Mouse (Mus musculus): ENCODE measurements at regions not wholly inside any gene's neighbourhood (a gene's known extent, or its start where the extent isn't known, plus 50 kb on each side); places are given as distances from the start of the nearest gene placed in this dataset.

- no peaks in the 10 kb centered on the region for H3K9me3 ChIP-seq (replicated peaks)
- no peaks in the 10 kb centered on the region for H3K36me3 ChIP-seq (replicated peaks)
- H3K4me3 ChIP-seq (ENCODE audit: low read depth, low read length) = no peak overlapping the region
- no peak for DNase-seq (ENCODE audit: low spot score)
- H3K4me1 ChIP-seq (ENCODE audit: insufficient read depth, low read depth, low read length) = peaks cover 3% of the 10 kb centered on the region; the same call in 1 of the 2 replicates
- ATAC-seq (ENCODE audit: extremely low read depth, insufficient number of reproducible peaks, low FRiP score, poor library complexity, severe bottlenecking) = no peak
- H3K27me3 ChIP-seq (ENCODE audit: insufficient read depth, low read length) = peaks cover 11% of the 10 kb centered on the region; the same call in 1 of the 2 replicates
- no peak for TF ChIP-seq GATA1 (IDR thresholded peaks at IDR 0.05; ENCODE audit: borderline replicate concordance, low read length)
- no peak for TF ChIP-seq GATA2 (IDR thresholded peaks at IDR 0.05; ENCODE audit: borderline replicate concordance, low read depth, low read length)
- TF ChIP-seq TAL1 (conservative IDR thresholded peaks at IDR 0.05; ENCODE audit: low read depth, low read length) = no peak
- TF ChIP-seq POLR2AphosphoS5 (IDR thresholded peaks at IDR 0.05; ENCODE audit: insufficient replicate concordance, low read depth, low read length) = no peak
- no peak for TF ChIP-seq CTCF (IDR thresholded peaks at IDR 0.05; ENCODE audit: low read depth, low read length)
Measured at GRCm38 (mm10) chr4:137200426-137200825, 76.9 kb upstream of the Wnt4 start.

GRCm38 (mm10) chr4:137196491-137196974, 80.8 kb upstream of the Wnt4 start:
- Histone ChIP-seq H3K9me3 (replicated peaks) (no peaks in the 10 kb centered on the region), H3K36me3 (replicated peaks) (no peaks in the 10 kb centered on the region), H3K4me3 (ENCODE audit: low read depth, low read length) (no peak overlapping the region), H3K27me3 (ENCODE audit: insufficient read depth, low read length) (peaks cover 10% of the 10 kb centered on the region; the same call in 1 of the 2 replicates), H3K4me1 (ENCODE audit: insufficient read depth, low read depth, low read length) (no peaks in the 10 kb centered on the region)
- TF ChIP-seq POLR2AphosphoS5 (IDR thresholded peaks at IDR 0.05; ENCODE audit: insufficient replicate concordance, low read depth, low read length) = no peak
- no peak for TF ChIP-seq GATA2 (IDR thresholded peaks at IDR 0.05; ENCODE audit: borderline replicate concordance, low read depth, low read length)
- no peak for TF ChIP-seq GATA1 (IDR thresholded peaks at IDR 0.05; ENCODE audit: borderline replicate concordance, low read length)
- no peak for TF ChIP-seq TAL1 (conservative IDR thresholded peaks at IDR 0.05; ENCODE audit: low read depth, low read length)
- TF ChIP-seq CTCF (IDR thresholded peaks at IDR 0.05; ENCODE audit: low read depth, low read length) = no peak
- no peak for ATAC-seq (ENCODE audit: extremely low read depth, insufficient number of reproducible peaks, low FRiP score, poor library complexity, severe bottlenecking)
- DNase-seq (ENCODE audit: low spot score) = no peak

GRCm38 (mm10) chr4:137194106-137194505, 83.2 kb upstream of the Wnt4 start:
- ATAC-seq (ENCODE audit: extremely low read depth, insufficient number of reproducible peaks, low FRiP score, poor library complexity, severe bottlenecking) (no peak), DNase-seq (ENCODE audit: low spot score) (no peak)
- TF ChIP-seq CTCF (IDR thresholded peaks at IDR 0.05; ENCODE audit: low read depth, low read length) (no peak), GATA2 (IDR thresholded peaks at IDR 0.05; ENCODE audit: borderline replicate concordance, low read depth, low read length) (no peak), TAL1 (conservative IDR thresholded peaks at IDR 0.05; ENCODE audit: low read depth, low read length) (no peak), POLR2AphosphoS5 (IDR thresholded peaks at IDR 0.05; ENCODE audit: insufficient replicate concordance, low read depth, low read length) (no peak), GATA1 (IDR thresholded peaks at IDR 0.05; ENCODE audit: borderline replicate concordance, low read length) (no peak)
- Histone ChIP-seq H3K36me3 (replicated peaks) (no peaks in the 10 kb centered on the region), H3K4me1 (ENCODE audit: insufficient read depth, low read depth, low read length) (no peaks in the 10 kb centered on the region), H3K9me3 (replicated peaks) (no peaks in the 10 kb centered on the region), H3K4me3 (ENCODE audit: low read depth, low read length) (no peak overlapping the region), H3K27me3 (ENCODE audit: insufficient read depth, low read length) (peaks cover 5% of the 10 kb centered on the region; the same call in 1 of the 2 replicates)

GRCm38 (mm10) chr4:137190625-137191024, 86.7 kb upstream of the Wnt4 start:
- H3K4me3 ChIP-seq (ENCODE audit: low read depth, low read length) = no peak overlapping the region
- H3K9me3 ChIP-seq (replicated peaks) = no peaks in the 10 kb centered on the region
- ATAC-seq (ENCODE audit: extremely low read depth, insufficient number of reproducible peaks, low FRiP score, poor library complexity, severe bottlenecking) (no peak), DNase-seq (ENCODE audit: low spot score) (no peak)
- peaks cover 5% of the 10 kb centered on the region; the same call in 1 of the 2 replicates for H3K27me3 ChIP-seq (ENCODE audit: insufficient read depth, low read length)
- H3K36me3 ChIP-seq (replicated peaks) = no peaks in the 10 kb centered on the region
- no peaks in the 10 kb centered on the region for H3K4me1 ChIP-seq (ENCODE audit: insufficient read depth, low read depth, low read length)
- TF ChIP-seq CTCF (IDR thresholded peaks at IDR 0.05; ENCODE audit: low read depth, low read length) (no peak), POLR2AphosphoS5 (IDR thresholded peaks at IDR 0.05; ENCODE audit: insufficient replicate concordance, low read depth, low read length) (no peak), TAL1 (conservative IDR thresholded peaks at IDR 0.05; ENCODE audit: low read depth, low read length) (no peak), GATA2 (IDR thresholded peaks at IDR 0.05; ENCODE audit: borderline replicate concordance, low read depth, low read length) (no peak), GATA1 (IDR thresholded peaks at IDR 0.05; ENCODE audit: borderline replicate concordance, low read length) (no peak)

GRCm38 (mm10) chr4:137189801-137190200, 87.5 kb upstream of the Wnt4 start:
- H3K4me1 ChIP-seq (ENCODE audit: insufficient read depth, low read depth, low read length) = no peaks in the 10 kb centered on the region
- no peaks in the 10 kb centered on the region for H3K36me3 ChIP-seq (replicated peaks)
- no peak for ATAC-seq (ENCODE audit: extremely low read depth, insufficient number of reproducible peaks, low FRiP score, poor library complexity, severe bottlenecking)
- no peaks in the 10 kb centered on the region for H3K9me3 ChIP-seq (replicated peaks)
- no peak overlapping the region for H3K4me3 ChIP-seq (ENCODE audit: low read depth, low read length)
- TF ChIP-seq CTCF (IDR thresholded peaks at IDR 0.05; ENCODE audit: low read depth, low read length) = no peak
- TF ChIP-seq GATA2 (IDR thresholded peaks at IDR 0.05; ENCODE audit: borderline replicate concordance, low read depth, low read length) = no peak
- no peak for TF ChIP-seq GATA1 (IDR thresholded peaks at IDR 0.05; ENCODE audit: borderline replicate concordance, low read length)
- no peak for TF ChIP-seq POLR2AphosphoS5 (IDR thresholded peaks at IDR 0.05; ENCODE audit: insufficient replicate concordance, low read depth, low read length)
- H3K27me3 ChIP-seq (ENCODE audit: insufficient read depth, low read length) = peaks cover 5% of the 10 kb centered on the region; the same call in 1 of the 2 replicates
- no peak for DNase-seq (ENCODE audit: low spot score)

- H3K27me3 ChIP-seq (ENCODE audit: insufficient read depth, low read length) = peaks cover 5% of the 10 kb centered on the region; the same call in 1 of the 2 replicates
- DNase-seq (ENCODE audit: low spot score) (no peak), ATAC-seq (ENCODE audit: extremely low read depth, insufficient number of reproducible peaks, low FRiP score, poor library complexity, severe bottlenecking) (no peak)
- no peaks in the 10 kb centered on the region for H3K9me3 ChIP-seq (replicated peaks)
- TF ChIP-seq TAL1 (conservative IDR thresholded peaks at IDR 0.05; ENCODE audit: low read depth, low read length) (no peak), POLR2AphosphoS5 (IDR thresholded peaks at IDR 0.05; ENCODE audit: insufficient replicate concordance, low read depth, low read length) (no peak), GATA1 (IDR thresholded peaks at IDR 0.05; ENCODE audit: borderline replicate concordance, low read length) (no peak), GATA2 (IDR thresholded peaks at IDR 0.05; ENCODE audit: borderline replicate concordance, low read depth, low read length) (no peak), CTCF (IDR thresholded peaks at IDR 0.05; ENCODE audit: low read depth, low read length) (no peak)
- no peaks in the 10 kb centered on the region for H3K36me3 ChIP-seq (replicated peaks)
- H3K4me3 ChIP-seq (ENCODE audit: low read depth, low read length) = no peak overlapping the region
- H3K4me1 ChIP-seq (ENCODE audit: insufficient read depth, low read depth, low read length) = no peaks in the 10 kb centered on the region
Measured at GRCm38 (mm10) chr4:137189058-137189457, 88.2 kb upstream of the Wnt4 start.

Measured in G1E (cell line).